Mouse (Mus musculus): ENCODE results near the gene Ptprc.

The Ptprc gene

DNA sequence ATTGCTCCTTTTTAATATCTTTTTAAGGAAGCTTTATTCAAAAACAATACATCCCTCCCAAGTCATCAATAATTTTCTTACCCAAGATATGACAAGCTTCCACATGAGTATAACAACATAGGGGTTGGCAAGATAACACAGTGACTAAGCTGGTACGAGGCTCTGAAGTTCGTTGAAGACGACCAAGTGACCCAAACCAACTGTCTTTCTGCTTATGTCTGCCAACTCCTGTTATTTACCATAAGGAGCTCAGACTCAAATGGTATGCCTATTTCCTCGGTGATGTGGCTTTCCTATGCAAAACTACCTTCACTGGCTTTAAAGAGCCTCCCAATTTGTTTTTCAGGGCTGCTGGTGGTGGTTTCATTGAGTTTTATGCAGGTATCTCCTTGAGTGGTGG is at the start of gene Ptprc:
Gene Ptprc, minus strand, starts transcription at position 215 of the 400 bp plus-strand sequence.
- no peak for DNase-seq (ENCODE audit: low read depth, low spot score)

DNA sequence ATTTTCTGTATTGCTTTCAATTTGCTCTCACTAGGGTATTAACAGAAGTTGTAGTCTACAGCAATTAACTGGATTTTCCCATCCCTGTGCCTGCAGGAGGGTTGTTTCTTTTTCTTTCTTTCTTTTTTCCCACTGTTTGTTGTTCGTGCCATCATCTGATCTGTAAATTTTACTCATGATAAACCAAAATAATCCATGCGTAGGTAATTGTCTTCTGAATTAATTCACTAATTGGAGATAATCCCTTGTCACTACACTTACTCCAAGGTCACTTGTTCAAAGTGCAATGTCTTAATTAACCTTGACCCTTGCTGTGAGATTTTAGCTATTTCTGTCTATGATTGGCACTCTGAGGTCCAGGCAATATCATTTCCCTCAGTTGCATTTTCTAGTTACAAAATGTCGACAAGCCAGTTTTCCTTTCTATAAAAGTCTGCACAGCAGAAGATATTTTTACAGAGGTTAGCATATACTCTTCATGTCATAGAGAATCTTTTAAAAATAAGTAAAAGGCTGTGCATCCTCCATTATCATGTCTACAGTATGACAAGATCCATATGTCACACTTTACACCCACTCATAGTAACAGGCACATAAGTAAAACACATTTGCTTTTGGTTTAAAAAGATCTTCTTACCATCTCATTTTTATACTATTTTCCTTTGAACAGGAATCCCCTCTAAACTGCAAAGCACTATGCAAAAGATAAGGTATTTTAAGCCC is 39.4 kb upstream of the Ptprc start:
- no peak for DNase-seq (ENCODE audit: low read depth, low spot score)

DNA sequence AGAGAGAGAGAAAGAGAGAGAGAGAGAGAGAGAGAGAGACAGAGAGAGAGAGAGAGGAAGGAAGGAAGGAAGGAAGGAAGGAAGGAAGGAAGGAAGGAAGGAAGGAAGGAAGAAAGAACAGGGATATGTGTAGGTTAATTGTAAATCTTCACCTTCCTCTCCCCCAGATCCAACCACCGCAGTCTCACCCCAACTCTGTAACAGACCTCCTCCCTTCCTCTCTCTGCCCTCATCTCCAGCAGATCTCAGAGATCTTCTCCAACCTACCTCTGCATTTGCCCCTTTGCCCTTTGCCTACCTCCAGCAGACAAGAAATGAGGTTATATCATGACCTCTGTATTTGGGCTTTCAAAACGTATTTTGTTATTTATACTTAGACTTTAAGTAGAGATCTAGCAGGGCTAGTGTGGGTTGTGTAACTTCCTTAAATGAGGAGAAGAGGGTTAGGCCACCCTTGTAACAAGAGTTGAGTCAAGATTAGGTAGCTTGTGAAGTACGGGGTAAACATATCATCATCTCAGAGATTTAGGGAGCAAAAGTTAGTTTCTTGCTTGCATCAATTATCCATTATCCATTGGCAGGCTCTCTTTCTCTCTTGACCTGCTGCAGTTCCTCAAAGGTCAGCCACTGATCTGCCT is 35.0 kb upstream of the Ptprc start:
- DNase-seq (ENCODE audit: low read depth, low spot score): no peak

DNA sequence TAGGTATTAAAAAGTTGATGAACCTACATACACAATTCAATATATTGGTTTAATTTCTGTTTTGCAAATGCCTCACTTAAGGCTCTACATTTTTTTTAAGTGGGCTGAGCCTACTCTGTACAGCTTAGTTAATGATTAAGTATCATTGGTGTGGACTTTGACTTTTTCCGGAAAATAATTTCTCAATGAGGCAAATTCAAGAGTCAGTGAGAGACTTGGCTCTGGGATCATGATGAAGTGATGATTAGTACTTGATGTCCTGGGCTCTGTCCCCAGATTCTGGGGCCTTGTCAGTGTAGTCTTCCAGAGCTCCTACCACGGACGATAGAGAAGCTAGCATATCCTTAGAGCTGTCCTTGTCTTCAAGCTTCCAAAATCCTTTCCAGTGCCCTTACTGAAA is 34.2 kb upstream of the Ptprc start:
- no peak for DNase-seq (ENCODE audit: low read depth, low spot score)

DNA sequence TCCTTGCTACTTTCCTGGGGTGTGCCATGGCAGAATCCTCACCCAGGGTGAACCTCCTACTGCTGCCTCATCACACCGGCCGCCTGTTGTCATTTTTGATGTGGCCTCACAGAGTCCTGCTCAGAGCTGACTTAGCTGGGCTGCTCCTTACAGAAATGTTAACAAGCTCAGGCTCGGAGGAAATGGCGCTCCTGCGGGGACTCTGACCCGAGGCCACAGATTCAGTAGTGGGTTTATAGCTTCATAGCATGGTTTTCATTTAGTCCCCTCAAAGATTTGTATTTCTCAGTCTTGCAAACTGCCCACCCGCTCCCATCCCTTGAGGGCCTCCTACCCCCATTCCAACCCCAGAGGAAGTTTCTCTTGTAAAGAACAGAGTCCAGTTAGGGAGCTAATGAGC is 30.5 kb upstream of the Ptprc start:
- DNase-seq (ENCODE audit: low read depth, low spot score): no peak

DNA sequence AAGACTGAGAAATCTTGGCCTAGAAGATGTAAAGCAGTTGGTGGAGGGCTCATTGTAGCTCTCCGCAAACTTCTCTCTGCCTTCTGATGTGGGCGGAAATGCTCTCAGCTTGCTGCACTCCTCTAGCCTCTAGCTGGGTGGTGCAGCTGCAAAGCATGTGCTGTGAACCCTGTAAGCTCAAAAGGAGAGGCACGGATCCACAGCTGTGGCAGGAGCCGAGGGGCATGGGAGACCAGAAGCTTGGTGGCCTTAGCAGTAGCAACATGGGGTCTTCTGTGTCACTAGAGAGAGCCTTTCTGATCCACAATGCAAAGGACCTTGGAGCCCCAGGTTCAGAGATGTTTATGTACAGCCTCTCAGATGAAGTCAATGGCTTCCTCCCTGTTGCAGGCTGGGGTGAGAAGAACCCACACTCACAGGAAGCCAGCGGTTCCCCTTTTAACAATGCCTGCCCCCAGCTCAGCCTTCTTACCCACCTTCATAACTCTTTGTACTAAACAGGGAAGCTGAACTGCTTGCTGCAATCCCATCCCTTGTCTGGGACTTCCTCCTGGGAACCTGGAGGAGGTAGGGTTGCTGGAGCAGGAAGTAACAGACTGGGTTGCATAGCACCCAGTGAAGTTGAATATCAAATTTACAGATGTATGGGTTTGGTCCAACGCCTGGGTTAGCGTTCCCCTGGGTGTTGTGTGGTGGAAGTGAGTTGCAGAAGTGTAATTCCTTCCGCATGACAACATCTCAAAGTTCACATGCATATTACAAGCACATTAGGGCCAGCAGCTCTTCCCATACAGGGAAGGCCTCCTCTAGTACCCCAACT is 16.4 kb upstream of the Ptprc start:
- DNase-seq (ENCODE audit: low read depth, low spot score): no peak

DNA sequence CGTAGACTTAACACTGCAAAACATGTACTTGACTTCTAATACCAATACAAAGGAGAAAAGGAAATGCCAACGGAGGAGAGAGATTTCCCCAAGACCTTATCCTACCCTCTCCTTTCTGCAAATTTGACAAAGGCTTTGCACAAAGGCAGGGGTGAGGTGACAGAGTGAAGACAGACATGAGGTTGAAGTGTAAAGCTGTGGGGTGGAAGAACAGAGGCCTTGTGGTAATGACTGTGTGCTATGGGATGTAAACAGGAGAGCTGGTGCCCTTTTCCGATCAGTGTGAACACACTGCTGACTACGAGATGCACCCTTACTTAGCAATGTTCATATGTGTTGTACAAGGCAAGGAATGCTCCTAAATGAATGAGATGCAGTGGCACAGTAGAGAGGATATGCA is 12.6 kb upstream of the Ptprc start:
- DNase-seq (ENCODE audit: low read depth, low spot score): no peak

DNA sequence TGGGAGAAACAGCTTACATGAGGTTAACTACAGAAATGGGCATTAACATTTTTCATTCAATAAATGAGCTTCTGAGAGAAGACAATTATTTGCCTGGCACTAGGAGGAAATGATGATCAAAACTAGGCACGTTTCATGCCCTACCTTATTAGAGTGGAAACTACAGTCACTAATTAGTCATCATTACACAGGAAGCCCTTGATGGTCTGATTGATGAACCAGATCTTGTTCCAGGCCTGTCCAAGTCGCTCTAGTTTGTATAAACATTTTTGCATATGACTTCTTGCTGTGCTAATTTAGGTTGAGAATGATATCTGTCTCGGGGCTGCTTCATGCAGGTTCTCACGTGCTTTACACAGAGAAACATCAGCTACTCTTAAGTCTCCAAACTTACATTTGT is 10.4 kb upstream of the Ptprc start:
- DNase-seq (ENCODE audit: low read depth, low spot score): no peak

DNA sequence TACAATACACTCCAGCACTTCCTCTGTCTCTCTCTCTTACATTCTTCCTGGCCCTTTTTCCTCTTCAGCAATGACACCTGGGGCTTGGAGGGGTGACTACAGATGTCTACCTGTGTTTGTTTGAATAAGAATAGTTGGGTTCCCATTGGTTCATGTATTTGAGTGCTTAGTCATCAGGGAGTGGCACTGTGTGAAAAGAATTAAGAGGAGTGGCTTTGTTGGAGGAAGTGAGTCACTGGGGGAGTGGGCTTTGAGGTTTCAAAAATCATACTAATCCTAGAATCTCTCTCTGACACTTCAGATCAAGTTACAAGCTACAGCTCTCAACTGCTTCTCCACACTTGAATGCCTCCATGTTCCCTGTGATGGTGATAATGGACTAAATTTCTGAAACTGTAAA is 4.6 kb upstream of the Ptprc start:
- DNase-seq (ENCODE audit: low read depth, low spot score): no peak

DNA sequence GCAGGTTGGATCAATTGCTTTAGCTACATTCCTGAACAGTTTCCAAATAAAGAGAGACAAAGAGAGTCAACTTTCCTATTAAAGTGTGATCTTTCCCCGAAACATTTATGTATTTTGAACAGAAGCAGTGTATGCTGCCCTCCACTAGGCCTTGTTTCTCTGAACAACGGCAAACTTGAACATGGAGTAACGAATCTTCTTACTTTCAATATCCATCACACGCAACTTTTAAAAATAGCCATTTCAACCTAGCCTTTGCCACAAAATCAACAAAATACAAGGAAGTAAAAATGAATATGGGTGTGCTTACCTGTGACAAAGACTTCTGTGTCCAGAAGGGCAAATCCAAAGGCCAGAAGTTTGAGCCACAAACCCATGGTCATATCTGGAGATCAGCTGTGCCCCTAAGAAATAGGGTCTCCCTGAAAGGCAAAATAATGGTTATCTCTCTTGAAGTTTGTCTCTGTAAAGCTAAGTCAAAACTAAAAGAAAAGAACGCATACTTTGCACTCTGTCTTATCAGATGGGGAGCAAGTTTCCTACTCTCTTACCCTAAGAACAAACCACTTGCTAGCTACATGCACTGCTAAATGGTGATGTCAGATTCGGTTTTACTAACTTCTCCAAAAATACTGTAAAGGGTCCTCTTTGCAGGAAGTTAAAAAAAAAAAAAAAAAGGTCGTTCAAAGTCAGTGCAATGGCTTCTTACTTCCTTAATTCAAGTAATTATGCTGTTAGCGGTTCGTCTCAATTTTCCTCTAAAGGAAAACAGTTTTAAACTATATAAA is 609 bp downstream of the Ptprc start:
- no peak for DNase-seq (ENCODE audit: low read depth, low spot score)

DNA sequence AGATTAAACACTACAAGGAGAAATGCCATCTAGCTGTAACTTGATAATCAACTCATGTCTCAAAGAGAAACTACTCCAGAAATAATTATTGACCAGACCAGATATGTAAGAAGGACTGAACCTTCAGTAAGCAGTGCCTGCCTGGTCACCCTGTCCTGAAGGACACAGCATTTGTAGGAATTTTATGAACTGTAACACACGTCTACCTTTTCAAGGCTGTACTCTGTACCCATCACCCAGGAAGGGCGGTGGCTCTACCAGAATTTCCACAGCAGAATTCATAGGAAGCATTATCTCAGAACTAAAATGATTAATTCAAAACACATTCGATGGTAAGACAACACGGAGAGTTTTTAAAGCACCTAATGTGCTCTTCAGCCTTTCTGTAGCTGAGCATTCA is 1.4 kb downstream of the Ptprc start:
- DNase-seq (ENCODE audit: low read depth, low spot score): no peak

DNA sequence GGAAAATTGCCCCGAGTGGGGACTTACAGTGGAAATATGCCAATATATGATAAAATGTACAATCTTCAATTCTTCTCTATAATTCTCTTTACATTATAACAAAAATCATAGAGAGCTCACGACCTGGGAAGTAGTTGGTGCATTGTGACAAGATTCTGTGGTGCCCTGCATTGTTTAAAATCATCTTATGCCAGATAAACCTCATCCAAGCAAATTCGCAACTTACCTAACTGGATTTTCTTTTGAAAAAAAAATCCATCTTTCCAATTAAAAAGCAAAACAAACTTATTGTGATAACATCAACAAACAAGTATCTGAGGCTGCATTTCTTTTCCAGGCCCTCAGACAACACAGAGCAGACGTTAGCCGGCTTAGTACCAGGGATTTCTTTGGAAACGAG is 1.8 kb downstream of the Ptprc start:
- no peak for DNase-seq (ENCODE audit: low read depth, low spot score)

DNA sequence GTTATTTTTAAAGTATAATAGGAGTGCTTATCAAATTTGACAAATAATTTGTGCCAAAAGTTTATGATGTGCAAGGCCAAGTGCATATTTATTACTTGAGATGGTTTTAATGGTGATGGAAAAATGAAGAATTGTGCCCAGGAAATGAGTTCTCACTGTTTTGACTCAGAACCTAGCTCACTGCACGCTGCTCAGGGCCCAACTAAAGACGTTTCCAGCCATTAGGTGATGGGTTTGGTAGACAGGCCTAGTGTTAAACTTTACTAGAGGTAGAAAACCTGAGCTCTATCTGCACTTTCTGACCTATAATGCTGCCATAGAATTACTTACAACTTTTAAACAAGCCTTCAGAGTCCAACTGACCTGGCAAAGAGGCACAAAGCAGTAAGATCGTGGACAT is 3.0 kb downstream of the Ptprc start:
- no peak for DNase-seq (ENCODE audit: low read depth, low spot score)

DNA sequence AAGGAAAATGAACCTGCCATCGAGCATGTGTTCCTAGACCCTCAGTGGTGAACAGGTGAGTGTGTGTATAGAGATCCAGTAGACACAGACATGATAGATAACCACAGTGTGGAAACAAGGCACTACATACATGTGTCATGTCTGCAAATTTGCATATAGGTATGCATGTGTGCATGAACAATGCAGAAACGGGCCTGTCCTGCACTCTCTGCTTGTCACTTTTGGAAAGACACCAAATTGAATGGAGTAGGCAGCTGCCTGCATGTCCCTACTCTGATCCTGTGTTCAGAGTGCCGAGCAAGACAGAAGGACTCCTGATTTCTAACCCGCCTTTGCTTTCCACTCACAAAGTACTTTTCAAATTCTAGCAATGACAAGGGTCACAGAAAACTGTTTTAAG is 3.4 kb downstream of the Ptprc start:
- no peak for DNase-seq (ENCODE audit: low read depth, low spot score)

DNA sequence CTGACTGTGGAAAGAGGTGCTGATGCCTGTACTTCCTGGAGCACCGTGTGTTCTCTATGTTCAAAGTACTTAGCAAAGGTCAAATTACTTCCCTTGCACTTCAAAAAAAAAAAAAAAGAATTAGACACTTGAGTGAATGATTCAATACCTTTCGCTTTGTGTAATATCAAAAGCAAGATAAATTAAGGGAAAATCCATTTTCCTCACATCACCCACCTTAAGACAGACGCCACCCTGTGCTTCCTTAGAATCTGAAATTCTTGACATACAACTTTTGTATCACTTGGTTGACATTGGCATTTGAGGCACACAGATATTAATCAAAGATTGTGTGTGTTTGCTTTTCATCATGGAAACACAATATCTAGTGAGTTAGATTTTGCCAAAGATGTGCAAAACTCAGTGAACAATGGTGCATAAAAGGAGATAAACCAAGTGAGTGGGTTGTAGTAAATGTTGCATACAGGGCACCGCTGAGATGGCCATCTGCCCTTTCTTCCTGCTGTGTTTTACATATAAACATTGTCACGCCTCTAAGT is 9.2 kb downstream of the Ptprc start:
- no peak for DNase-seq (ENCODE audit: low read depth, low spot score)

DNA sequence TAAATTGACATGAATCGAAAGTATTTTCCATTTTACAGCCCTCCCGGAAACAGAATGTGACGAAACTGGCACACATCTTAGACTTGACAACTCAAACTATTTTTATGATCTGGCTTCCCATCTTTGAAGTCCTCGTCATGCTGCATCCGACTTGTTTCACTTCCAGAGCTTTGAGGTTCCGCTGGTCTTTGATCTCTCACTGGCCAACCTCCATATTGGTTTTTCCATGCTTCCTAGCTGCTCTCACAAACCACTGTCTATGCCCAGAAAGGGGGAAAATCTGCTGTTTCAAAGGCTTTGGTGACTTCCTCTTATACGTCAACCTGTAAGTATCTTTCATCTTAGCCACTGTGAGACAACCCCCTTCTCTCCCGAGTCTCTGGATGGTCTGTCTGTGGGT is 12.9 kb downstream of the Ptprc start:
- DNase-seq (ENCODE audit: low read depth, low spot score): no peak

DNA sequence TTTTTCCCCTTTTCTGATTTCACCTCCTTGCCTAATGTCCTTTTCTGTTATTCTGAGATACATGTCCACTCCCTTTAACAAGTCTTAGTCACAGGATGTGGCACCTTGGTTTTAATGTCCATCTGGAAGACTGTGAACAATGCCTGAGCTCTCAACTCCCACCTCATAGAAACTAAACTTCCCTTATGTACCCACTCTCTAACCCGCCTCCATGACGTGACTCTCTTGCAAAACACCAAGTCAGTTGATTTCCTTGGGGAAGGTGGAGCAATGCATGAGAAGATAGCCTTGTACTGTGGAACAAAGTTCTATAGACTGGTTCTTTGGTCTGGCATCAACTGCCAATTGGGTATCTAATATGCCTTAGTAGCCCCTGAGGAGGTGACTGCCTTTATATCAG is 16.6 kb downstream of the Ptprc start:
- DNase-seq (ENCODE audit: low read depth, low spot score): no peak

DNA sequence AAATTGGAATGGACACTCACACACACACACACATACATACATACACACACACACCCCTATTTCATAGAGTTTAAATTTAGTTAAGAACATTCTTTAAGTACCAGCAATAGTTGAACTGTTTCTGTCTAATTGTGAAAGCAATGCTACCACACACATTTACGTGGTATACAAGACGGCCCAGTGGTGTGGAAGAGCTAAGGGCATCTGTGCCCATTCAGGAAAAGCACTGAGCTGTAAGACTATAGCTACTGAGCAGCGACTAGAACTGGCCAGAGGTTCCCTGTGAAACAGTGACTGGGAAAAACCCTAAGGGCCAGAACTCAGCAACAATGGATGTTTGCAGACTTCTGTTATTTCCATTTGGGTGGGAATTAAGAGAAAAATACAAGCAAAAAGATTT is 17.3 kb downstream of the Ptprc start:
- DNase-seq (ENCODE audit: low read depth, low spot score): no peak

DNA sequence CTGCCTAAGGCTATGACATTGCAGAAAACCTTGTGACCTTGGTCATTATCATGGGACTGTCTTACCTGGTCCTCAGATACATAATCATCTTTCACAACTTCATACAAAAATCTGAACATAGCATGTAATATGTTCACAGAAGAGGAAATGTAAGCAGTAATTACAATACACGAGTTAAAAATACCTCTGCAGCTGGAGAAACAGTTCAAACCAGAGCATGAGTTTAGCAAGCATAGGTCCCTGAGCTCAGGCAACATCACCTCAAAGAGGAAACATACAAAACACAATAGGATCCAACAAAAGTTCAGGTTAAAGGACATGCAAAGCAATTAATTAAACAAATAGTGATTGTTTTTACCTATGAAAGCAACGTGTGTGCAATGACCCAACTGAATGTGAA is 17.8 kb downstream of the Ptprc start:
- DNase-seq (ENCODE audit: low read depth, low spot score): no peak

DNA sequence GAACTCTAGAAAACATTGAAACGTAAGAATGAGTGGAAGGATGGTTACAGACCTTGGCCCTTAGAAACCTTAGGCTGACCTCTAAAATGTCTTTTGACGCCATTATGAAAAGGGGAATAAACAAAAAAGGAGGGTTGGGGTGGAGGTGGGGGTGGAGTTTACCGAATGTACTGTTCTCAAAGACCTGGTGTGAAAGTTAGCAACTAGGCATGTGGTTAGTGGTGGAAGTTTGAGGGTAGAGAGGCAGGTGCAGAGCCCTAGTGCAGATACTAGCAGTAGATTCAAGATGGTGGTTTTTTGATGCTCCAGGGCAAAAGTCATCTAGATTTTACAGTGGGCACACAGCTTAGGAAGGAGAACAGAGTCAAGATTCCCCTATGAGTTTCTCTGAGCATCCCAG is 18.5 kb downstream of the Ptprc start:
- no peak for DNase-seq (ENCODE audit: low read depth, low spot score)

DNA sequence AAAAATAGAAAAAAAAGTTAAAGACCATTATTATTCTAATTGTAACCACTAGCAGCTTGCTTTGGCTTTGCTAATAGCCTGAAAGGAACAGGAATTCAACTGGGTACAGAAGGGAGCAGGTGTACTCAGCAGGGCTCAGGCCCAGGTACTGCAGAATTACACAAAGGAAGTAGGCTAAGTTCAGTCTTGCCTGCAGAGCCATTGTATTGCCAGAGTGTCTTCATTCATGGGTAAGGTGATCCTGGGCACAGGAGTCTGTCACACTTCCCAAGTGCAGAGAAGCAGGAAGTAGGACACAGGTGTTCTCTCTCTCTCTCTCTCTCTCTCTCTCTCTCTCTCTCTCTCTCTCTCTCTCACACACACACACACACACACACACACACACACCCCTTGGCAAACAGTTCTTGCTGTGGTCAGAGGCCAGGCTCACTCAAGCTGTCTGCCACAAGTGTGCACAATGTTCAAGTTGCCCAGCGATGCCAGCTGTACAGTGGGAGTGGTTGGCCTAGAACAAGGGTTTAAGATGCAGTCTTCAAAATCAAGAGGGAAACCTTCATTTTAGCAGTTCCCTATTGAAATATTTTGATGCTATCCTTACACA is 21.2 kb downstream of the Ptprc start:
- DNase-seq (ENCODE audit: low read depth, low spot score): no peak
